Comparison of ENCODE assay signal across 13 mouse cellular contexts in genomic region chr3:15242388-15242787, GRCm38 (mm10).
"Had no signal": no experiment of that assay in that cellular context is flagged by ENCODE, and none has a peak within 500 bp of the region (broad histone marks: within the 10 kb centered on the region; RNA-seq: fewer than 3 reads in every experiment).

No protein-coding gene starts in this region.

- H3K27ac ChIP-seq: kidney, postnatal 0 days; limb, embryonic 13.5 days; midbrain, embryonic 15.5 days; neural tube, embryonic 13.5 days; stomach, postnatal 0 days had no signal

- DNase-seq: kidney, adult 8-10 months; kidney, postnatal 36 days; left cerebral cortex, postnatal 4 days; lung, adult 18-20 months; right cerebral cortex, postnatal 25 days; thymus, postnatal 4 days had no signal

- ATAC-seq: inflammation-experienced regulatory T-cells, adult 6 months; intestine, postnatal 0 days; midbrain, embryonic 15.5 days had no signal

- H3K4me3 ChIP-seq: limb, embryonic 13.5 days; midbrain, embryonic 15.5 days; neural tube, embryonic 13.5 days had no signal
